Mouse (Mus musculus) kidney, embryonic 16.5 days (tissue): ENCODE measurements around the gene Xylt1. TPM values are rescaled to one million over a fixed set of nuclear protein-coding genes. Genes with fewer than 3 reads are reported as not detected.

Experiments used
- ATAC-seq: fragments of 200-750 bp; cut with Nextera tagmentation; 2 replicates; pipeline ENCODE4 v1.8.0; 2017; ENCODE audit warnings: moderate TSS enrichment; ENCODE audit not compliant: low FRiP score, low TSS enrichment
- H3K27ac ChIP-seq: fragments of 300-500 bp; sonication (generic); 2 replicates; pipeline ENCODE4 v1.5.1; 2014; ENCODE audit warnings: low read length
- H3K27me3 ChIP-seq: fragments of 300-500 bp; sonication (generic); 2 replicates; pipeline ENCODE4 v1.6.1; 2014; ENCODE audit warnings: low read length, control low read depth, mixed read lengths; ENCODE audit not compliant: insufficient read depth
- H3K36me3 ChIP-seq: fragments of 300-500 bp; sonication (generic); 2 replicates; pipeline ENCODE4 v1.6.1; 2014; ENCODE audit warnings: low read length, control low read depth, mixed read lengths; ENCODE audit not compliant: insufficient read depth
- H3K4me1 ChIP-seq: fragments of 300-500 bp; sonication (generic); 2 replicates; pipeline ENCODE4 v1.6.1; 2014; ENCODE audit warnings: low read length, control low read depth, mixed read lengths; ENCODE audit not compliant: insufficient read depth
- H3K4me2 ChIP-seq: fragments of 300-500 bp; sonication (generic); replicated peaks from 2 replicates; pipeline ENCODE4 v1.6.1; 2014; ENCODE audit warnings: low read depth, low read length
- H3K4me3 ChIP-seq: fragments of 300-500 bp; sonication (generic); 2 replicates; pipeline ENCODE4 v1.5.1; 2014; ENCODE audit warnings: mild to moderate bottlenecking, low read length
- H3K9ac ChIP-seq: fragments of 300-500 bp; sonication (generic); replicated peaks from 2 replicates; pipeline ENCODE4 v1.6.1; 2014; ENCODE audit warnings: low read length
- H3K9me3 ChIP-seq: fragments of 300-500 bp; sonication (generic); 2 replicates; pipeline ENCODE4 v1.6.1; 2016; ENCODE audit warnings: low read length, control low read depth
- WGBS: fragments of 180-500 bp; shearing (Covaris S2); extraction: QIAGEN DNeasy Blood & Tissue Kit; methylation state at CpG from one replicate; pipeline ENCODE4 v1.1.7; 2014; 5-methylcytosine and 5-hydroxymethylcytosine counted together
- polyA plus RNA-seq: library from polyadenylated mRNA; unstranded; fragments of >200 nt; fragmentation: Nextera tagmentation; extraction: Ambion mirVana; gene quantifications from 2 replicates; pipeline ENCODE4 v1.2.1, GENCODE M21; 2015

The Xylt1 gene
- polyA plus RNA-seq, 1 experiment from 2014 or later = 1.6 TPM

GRCm38 (mm10) chr7:117628791-117629190, 248.0 kb downstream of the Xylt1 start:
- WGBS = 71% methylated on average over 3 of the region's 3 CpGs
- no peaks in the 10 kb centered on the region for H3K4me1 ChIP-seq

GRCm38 (mm10) chr7:117630657-117631056, 249.9 kb downstream of the Xylt1 start:
- Histone ChIP-seq H3K9ac (no peak overlapping the region), H3K9me3 (no peaks in the 10 kb centered on the region), H3K4me1 (no peaks in the 10 kb centered on the region), H3K27me3 (no peaks in the 10 kb centered on the region), H3K4me2 (no peak overlapping the region), H3K27ac (no peak overlapping the region), H3K36me3 (no peaks in the 10 kb centered on the region), H3K4me3 (no peak overlapping the region)
- ATAC-seq = no peak
- WGBS = 73% methylated on average over 5 of the region's 5 CpGs

More at GRCm38 (mm10) chr7:117628791-117629190, 248.0 kb downstream of the Xylt1 start:
- no peak overlapping the region for H3K9ac ChIP-seq
- no peak overlapping the region for H3K27ac ChIP-seq
- no peak overlapping the region for H3K4me3 ChIP-seq
- H3K4me2 ChIP-seq = no peak overlapping the region
- 0 out of 2 replicates have a peak, but pooled peaks have one; percentile 9 for ATAC-seq
- H3K36me3 ChIP-seq = no peaks in the 10 kb centered on the region
- H3K27me3 ChIP-seq = no peaks in the 10 kb centered on the region
- H3K9me3 ChIP-seq = no peaks in the 10 kb centered on the region

GRCm38 (mm10) chr7:117635584-117635983, 254.8 kb downstream of the Xylt1 start:
- no peaks in the 10 kb centered on the region for H3K27me3 ChIP-seq
- no peaks in the 10 kb centered on the region for H3K9me3 ChIP-seq
- no peaks in the 10 kb centered on the region for H3K4me1 ChIP-seq
- 0 out of 2 replicates have a peak, but pooled peaks cover 8% of the 10 kb centered on the region for H3K36me3 ChIP-seq
- WGBS = 80% methylated on average over 4 of the region's 4 CpGs
- no peak for ATAC-seq
- H3K27ac ChIP-seq = no peak overlapping the region
- H3K4me3 ChIP-seq = no peak overlapping the region
- H3K9ac ChIP-seq = no peak overlapping the region
- no peak overlapping the region for H3K4me2 ChIP-seq

- no peak overlapping the region for H3K4me2 ChIP-seq
- ATAC-seq = peak; percentile 70; the same call in 1 of the 2 replicates
- no peaks in the 10 kb centered on the region for H3K27me3 ChIP-seq
- WGBS = 78% methylated on average over 3 of the region's 3 CpGs
- no peaks in the 10 kb centered on the region for H3K9me3 ChIP-seq
- H3K4me1 ChIP-seq = no peaks in the 10 kb centered on the region
- no peak overlapping the region for H3K9ac ChIP-seq
- 0 out of 2 replicates have a peak, but pooled peaks cover 8% of the 10 kb centered on the region for H3K36me3 ChIP-seq
- H3K27ac ChIP-seq = no peak overlapping the region
- no peak overlapping the region for H3K4me3 ChIP-seq
These were observed 255.9 kb downstream of the Xylt1 start for GRCm38 (mm10) chr7:117636713-117637112.

DNA sequence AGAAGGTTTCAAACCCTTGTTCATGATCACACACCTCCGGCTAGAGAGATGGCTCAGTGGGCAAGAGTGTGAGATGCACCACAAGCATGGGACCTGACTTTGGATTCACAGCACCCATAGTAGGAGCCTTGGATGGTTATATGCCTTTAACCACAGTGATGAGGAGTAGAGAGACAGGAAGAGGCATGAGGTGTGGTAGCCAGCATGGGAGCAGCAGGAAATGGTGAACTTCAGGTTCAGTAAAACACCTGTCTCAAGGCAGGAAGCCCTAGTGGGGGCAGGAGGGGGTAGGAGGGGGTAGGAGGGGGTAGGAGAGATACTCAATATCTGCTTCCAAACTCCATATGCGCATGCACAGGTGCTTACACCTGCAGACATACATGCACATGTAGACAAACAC, 257.2 kb downstream of the Xylt1 start:
- Histone ChIP-seq H3K27me3 (no peaks in the 10 kb centered on the region), H3K4me3 (no peak overlapping the region), H3K4me2 (no peak overlapping the region), H3K36me3 (0 out of 2 replicates have a peak, but pooled peaks cover 9% of the 10 kb centered on the region), H3K27ac (no peak overlapping the region), H3K9me3 (no peaks in the 10 kb centered on the region), H3K4me1 (no peaks in the 10 kb centered on the region), H3K9ac (no peak overlapping the region)
- ATAC-seq = no peak
- 95% methylated on average over 2 of the region's 2 CpGs for WGBS

DNA sequence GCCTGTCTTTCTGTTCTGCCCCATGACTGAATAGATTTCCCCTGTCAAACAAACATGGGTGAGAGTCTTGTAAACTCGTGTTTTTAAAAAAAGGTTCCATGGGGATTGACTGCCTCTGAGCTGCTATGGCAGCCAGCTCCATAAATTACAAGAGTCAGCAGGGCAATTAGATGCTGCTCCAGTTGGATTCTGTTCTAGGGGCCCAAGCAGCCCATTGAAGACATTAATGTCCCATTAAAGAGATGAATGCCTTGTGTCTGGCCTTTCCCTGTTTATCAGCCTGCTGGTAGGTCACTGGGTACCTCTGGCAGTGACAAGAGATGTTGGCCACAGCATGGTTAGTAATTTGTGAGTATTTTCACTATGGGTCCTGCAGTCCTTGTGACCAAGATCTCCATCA, 271.9 kb downstream of the Xylt1 start:
- no peak overlapping the region for H3K9ac ChIP-seq
- H3K4me2 ChIP-seq = no peak overlapping the region
- H3K27ac ChIP-seq = no peak overlapping the region
- no peak for ATAC-seq
- no peaks in the 10 kb centered on the region for H3K27me3 ChIP-seq
- H3K4me3 ChIP-seq = no peak overlapping the region
- H3K4me1 ChIP-seq = no peaks in the 10 kb centered on the region
- 4% methylated on average over 1 of the region's 1 CpGs for WGBS
- no peaks in the 10 kb centered on the region for H3K9me3 ChIP-seq
- H3K36me3 ChIP-seq = peaks cover 5% of the 10 kb centered on the region

- 96% methylated on average over 5 of the region's 5 CpGs for WGBS
- no peak for ATAC-seq
- no peaks in the 10 kb centered on the region for H3K4me1 ChIP-seq
- no peak overlapping the region for H3K9ac ChIP-seq
- H3K36me3 ChIP-seq = peaks cover 4% of the 10 kb centered on the region
- H3K4me3 ChIP-seq = no peak overlapping the region
- H3K9me3 ChIP-seq = no peaks in the 10 kb centered on the region
- no peaks in the 10 kb centered on the region for H3K27me3 ChIP-seq
- H3K4me2 ChIP-seq = no peak overlapping the region
- H3K27ac ChIP-seq = no peak overlapping the region
These were observed 275.0 kb downstream of the Xylt1 start for GRCm38 (mm10) chr7:117655732-117656131.

- H3K27me3 ChIP-seq = no peaks in the 10 kb centered on the region
- no peaks in the 10 kb centered on the region for H3K9me3 ChIP-seq
- 89% methylated on average over 4 of the region's 4 CpGs for WGBS
- peaks cover 4% of the 10 kb centered on the region for H3K36me3 ChIP-seq
- no peak overlapping the region for H3K27ac ChIP-seq
- no peak overlapping the region for H3K4me2 ChIP-seq
- no peak overlapping the region for H3K4me3 ChIP-seq
- no peak overlapping the region for H3K9ac ChIP-seq
- no peak for ATAC-seq
- H3K4me1 ChIP-seq = no peaks in the 10 kb centered on the region
These were observed 277.4 kb downstream of the Xylt1 start for GRCm38 (mm10) chr7:117658180-117658579.

DNA sequence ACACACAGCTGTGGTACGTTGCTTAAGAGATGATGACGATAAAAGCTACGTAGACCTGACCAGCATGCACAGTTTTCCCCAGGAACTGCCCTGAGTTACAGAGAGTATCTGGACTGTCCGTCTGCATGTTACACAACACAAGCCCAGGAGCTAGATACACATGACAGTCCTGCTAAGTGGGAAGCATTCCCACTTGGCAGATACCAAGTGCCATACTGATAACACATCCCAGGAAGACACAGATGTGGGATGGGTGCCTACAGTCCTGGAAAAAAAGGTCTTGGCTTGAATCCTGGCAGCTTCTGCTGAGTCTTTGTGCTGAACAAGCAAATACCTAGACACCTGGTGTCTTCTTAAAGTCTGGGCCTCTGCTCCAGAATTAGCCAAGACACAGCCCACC, 278.0 kb downstream of the Xylt1 start:
- H3K9me3 ChIP-seq = no peaks in the 10 kb centered on the region
- no peak overlapping the region for H3K9ac ChIP-seq
- no peaks in the 10 kb centered on the region for H3K27me3 ChIP-seq
- 89% methylated on average over 4 of the region's 4 CpGs for WGBS
- no peak overlapping the region for H3K27ac ChIP-seq
- ATAC-seq = no peak
- H3K36me3 ChIP-seq = peaks cover 4% of the 10 kb centered on the region
- H3K4me1 ChIP-seq = no peaks in the 10 kb centered on the region
- H3K4me3 ChIP-seq = no peak overlapping the region
- no peak overlapping the region for H3K4me2 ChIP-seq

DNA sequence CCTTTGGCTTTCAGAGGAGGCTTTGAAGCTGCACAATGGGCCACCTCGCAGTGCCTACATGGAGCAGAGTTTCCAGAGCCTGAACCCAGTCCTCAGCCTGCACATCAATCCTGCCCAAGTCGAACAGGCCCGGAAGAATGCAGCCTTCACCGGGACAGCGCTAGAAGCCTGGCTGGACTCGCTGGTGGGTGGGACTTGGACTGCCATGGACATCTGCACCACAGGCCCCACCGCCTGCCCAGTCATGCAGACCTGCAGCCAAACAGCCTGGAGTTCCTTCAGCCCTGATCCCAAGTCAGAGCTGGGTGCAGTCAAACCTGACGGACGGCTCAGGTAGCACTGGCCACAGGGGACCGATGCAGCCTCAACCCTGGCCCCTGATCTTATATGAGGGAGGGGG, 286.5 kb downstream of the Xylt1 start:
- Histone ChIP-seq H3K27me3 (no peaks in the 10 kb centered on the region), H3K9me3 (no peaks in the 10 kb centered on the region), H3K36me3 (peaks cover 9% of the 10 kb centered on the region; the same call in 1 of the 2 replicates), H3K4me3 (no peak overlapping the region), H3K4me1 (no peaks in the 10 kb centered on the region), H3K9ac (no peak overlapping the region), H3K27ac (no peak overlapping the region), H3K4me2 (no peak overlapping the region)
- WGBS = 83% methylated on average over 10 of the region's 10 CpGs
- ATAC-seq = 0 out of 2 replicates have a peak, but pooled peaks have one; percentile 39
